Mouse (Mus musculus): ENCODE measurements around the gene Glod4. TPM values are rescaled to one million over a fixed set of nuclear protein-coding genes. Genes with fewer than 3 reads are reported as not detected.

Gene Glod4
- polyA plus RNA-seq, 1 experiment from 2014 or later = 138 TPM

DNA sequence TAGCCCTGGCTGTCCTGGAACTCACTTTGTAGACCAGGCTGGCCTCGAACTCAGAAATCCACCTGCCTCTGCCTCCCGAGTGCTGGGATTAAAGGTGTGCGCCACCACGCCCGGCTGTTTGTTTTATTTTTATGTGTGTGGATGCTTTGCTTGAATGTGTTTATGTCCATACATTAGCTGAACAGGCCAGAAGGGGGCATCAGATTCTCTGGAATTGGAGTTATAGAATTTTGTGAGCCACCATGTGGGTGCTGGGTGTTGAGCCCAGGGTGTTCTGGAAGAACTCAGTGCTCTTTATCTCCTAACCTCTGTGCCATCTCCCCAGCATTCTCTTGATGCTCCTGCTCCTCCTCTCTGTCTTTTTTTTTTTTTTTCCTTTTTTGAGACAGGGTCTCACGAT lies 56.6 kb downstream of the Glod4 start:
- H3K27me3 ChIP-seq = no peaks in the 10 kb centered on the region

GRCm38 (mm10) chr11:76183745-76184144 lies 59.8 kb downstream of the Glod4 start:
- WGBS = 77% methylated on average over 4 of the region's 4 CpGs
- Histone ChIP-seq H3K27me3 (no peaks in the 10 kb centered on the region), H3K9me3 (no peaks in the 10 kb centered on the region), H3K4me3 (no peak overlapping the region), H3K9ac (no peak overlapping the region), H3K36me3 (no peaks in the 10 kb centered on the region), H3K27ac (no peak overlapping the region; the same call in 1 of the 2 replicates), H3K4me2 (no peak overlapping the region), H3K4me1 (peaks cover 6% of the 10 kb centered on the region)
- ATAC-seq (ENCODE audit: borderline replicate concordance, extremely low read depth, low FRiP score, low TSS enrichment) = no peak

More for the DNA sequence above, 56.6 kb downstream of the Glod4 start:
- Histone ChIP-seq H3K4me1 (no peaks in the 10 kb centered on the region), H3K4me3 (no peak overlapping the region), H3K36me3 (no peaks in the 10 kb centered on the region), H3K9me3 (no peaks in the 10 kb centered on the region), H3K4me2 (no peak overlapping the region), H3K9ac (no peak overlapping the region), H3K27ac (no peak overlapping the region)
- ATAC-seq (ENCODE audit: borderline replicate concordance, extremely low read depth, low FRiP score, low TSS enrichment) = no peak
- 77% methylated on average over 6 of the region's 6 CpGs for WGBS

GRCm38 (mm10) chr11:76180146-76180540 lies 63.4 kb downstream of the Glod4 start:
- peak overlapping the region; percentile 71; the same call in 1 of the 2 replicates for H3K27ac ChIP-seq
- H3K4me1 ChIP-seq = peaks cover 13% of the 10 kb centered on the region

GRCm38 (mm10) chr11:76179495-76180145 lies 63.9 kb downstream of the Glod4 start, which contains the start of the genes Vps53 and Fam57a:
Gene Vps53, minus strand, starts transcription at chr11:76179647.
Gene Fam57a, plus strand, starts transcription at chr11:76179671.
- Histone ChIP-seq H3K27me3 (no peaks in the 10 kb centered on the region), H3K9ac (peak within 1 kb of the TSS; percentile 77), H3K4me1 (peaks cover 13% of the 10 kb centered on the region), H3K9me3 (no peaks in the 10 kb centered on the region), H3K27ac (peak within 1 kb of the TSS; percentile 71), H3K36me3 (no peaks in the 10 kb centered on the region), H3K4me2 (peak within 1 kb of the TSS; percentile 96), H3K4me3 (peak within 1 kb of the TSS; percentile 94)
- under 1% methylated on average over 37 of the region's 37 CpGs for WGBS
- ATAC-seq (ENCODE audit: borderline replicate concordance, extremely low read depth, low FRiP score, low TSS enrichment) = peak; percentile 87

More at GRCm38 (mm10) chr11:76180146-76180540, 63.4 kb downstream of the Glod4 start:
- no peaks in the 10 kb centered on the region for H3K36me3 ChIP-seq
- H3K27me3 ChIP-seq = no peaks in the 10 kb centered on the region
- no peaks in the 10 kb centered on the region for H3K9me3 ChIP-seq
- H3K4me3 ChIP-seq = peak overlapping the region; percentile 94
- H3K4me2 ChIP-seq = peak overlapping the region; percentile 96
- ATAC-seq (ENCODE audit: borderline replicate concordance, extremely low read depth, low FRiP score, low TSS enrichment) = no peak; the same call in 1 of the 2 replicates
- WGBS = 13% methylated on average over 7 of the region's 7 CpGs
- H3K9ac ChIP-seq = peak overlapping the region; percentile 77

DNA sequence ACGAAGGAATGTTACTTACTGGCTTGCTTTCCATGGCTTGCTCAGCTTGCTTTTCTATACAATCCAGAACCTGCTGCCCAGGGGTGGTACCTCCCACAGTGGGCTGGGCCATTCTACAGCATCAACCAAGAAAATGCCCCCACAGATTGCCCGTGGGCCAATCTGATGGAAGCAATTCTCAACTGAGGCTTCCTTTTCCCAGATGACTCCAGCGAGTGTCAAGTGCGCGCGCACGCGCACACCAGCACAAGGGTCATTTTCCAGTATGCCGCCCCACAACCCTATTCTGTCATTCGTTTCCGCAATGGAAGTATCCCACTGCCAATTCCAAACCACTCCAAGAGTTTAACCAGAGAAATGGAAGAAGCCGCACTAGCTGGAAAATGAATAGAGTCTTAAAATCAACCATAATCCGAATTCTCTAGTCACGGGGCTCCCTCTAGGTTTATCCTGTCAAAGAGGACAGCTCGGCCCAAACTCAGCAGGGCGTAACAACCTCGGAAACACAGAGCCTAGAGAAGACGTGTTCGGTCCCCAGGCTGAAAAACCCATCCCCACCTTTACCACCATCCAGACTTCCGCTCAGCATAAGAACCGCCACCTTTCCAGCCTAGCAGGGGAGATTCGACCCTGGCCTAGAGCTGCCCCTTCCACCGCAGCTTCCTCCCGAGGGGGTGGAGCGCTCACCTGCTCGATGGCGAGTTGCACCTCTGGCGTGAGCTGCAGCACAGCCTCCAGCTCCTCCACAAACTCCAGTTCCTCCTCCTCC lies 64.6 kb downstream of the Glod4 start:
- H3K27ac ChIP-seq = peak overlapping the region; percentile 71
- no peaks in the 10 kb centered on the region for H3K27me3 ChIP-seq
- peak overlapping the region; percentile 94 for H3K4me3 ChIP-seq
- peak overlapping the region; percentile 96 for H3K4me2 ChIP-seq
- peak; percentile 73 for ATAC-seq (ENCODE audit: borderline replicate concordance, extremely low read depth, low FRiP score, low TSS enrichment)
- peaks cover 13% of the 10 kb centered on the region for H3K4me1 ChIP-seq
- no peaks in the 10 kb centered on the region for H3K9me3 ChIP-seq
- WGBS = 2% methylated on average over 28 of the region's 28 CpGs
- peak overlapping the region; percentile 77 for H3K9ac ChIP-seq
- peaks cover under 1% of the 10 kb centered on the region; the same call in 1 of the 2 replicates for H3K36me3 ChIP-seq

GRCm38 (mm10) chr11:76170207-76170606 lies 73.3 kb downstream of the Glod4 start:
- no peak for ATAC-seq (ENCODE audit: borderline replicate concordance, extremely low read depth, low FRiP score, low TSS enrichment)
- Histone ChIP-seq H3K9ac (no peak overlapping the region), H3K27me3 (no peaks in the 10 kb centered on the region), H3K27ac (no peak overlapping the region), H3K4me3 (no peak overlapping the region), H3K36me3 (peaks cover 10% of the 10 kb centered on the region), H3K9me3 (no peaks in the 10 kb centered on the region), H3K4me2 (no peak overlapping the region), H3K4me1 (peaks cover 9% of the 10 kb centered on the region; the same call in 1 of the 2 replicates)
- WGBS = 63% methylated on average over 5 of the region's 5 CpGs

DNA sequence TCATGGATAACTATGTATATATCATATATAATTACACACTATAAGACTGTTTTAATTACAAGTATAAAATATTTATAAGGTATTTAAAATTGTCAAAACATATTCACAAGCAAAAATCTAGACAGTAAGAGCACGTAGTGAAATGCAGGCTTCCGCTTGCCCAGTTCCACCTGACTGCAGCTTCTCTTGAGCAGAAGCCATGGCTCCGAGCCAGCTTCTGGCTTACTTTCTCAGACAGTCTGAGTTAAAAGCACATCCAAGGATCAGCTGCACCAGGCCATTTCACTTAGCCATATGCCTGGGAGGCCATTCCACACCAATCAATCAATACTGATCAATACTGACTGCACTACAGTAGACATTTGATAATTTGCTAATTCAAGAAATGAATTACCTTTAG lies 74.5 kb downstream of the Glod4 start:
- no peak overlapping the region for H3K9ac ChIP-seq
- H3K36me3 ChIP-seq = peaks cover 10% of the 10 kb centered on the region
- no peaks in the 10 kb centered on the region for H3K27me3 ChIP-seq
- H3K27ac ChIP-seq = no peak overlapping the region
- H3K9me3 ChIP-seq = no peaks in the 10 kb centered on the region
- WGBS = 81% methylated on average over 3 of the region's 3 CpGs
- no peak for ATAC-seq (ENCODE audit: borderline replicate concordance, extremely low read depth, low FRiP score, low TSS enrichment)
- H3K4me3 ChIP-seq = no peak overlapping the region
- peaks cover 9% of the 10 kb centered on the region; the same call in 1 of the 2 replicates for H3K4me1 ChIP-seq
- no peak overlapping the region for H3K4me2 ChIP-seq

- WGBS = 12% methylated on average over 5 of the region's 5 CpGs
- ATAC-seq (ENCODE audit: borderline replicate concordance, extremely low read depth, low FRiP score, low TSS enrichment) = peak; percentile 57; the same call in 1 of the 2 replicates
- Histone ChIP-seq H3K36me3 (peaks cover 8% of the 10 kb centered on the region), H3K27ac (no peak overlapping the region; the same call in 1 of the 2 replicates), H3K9ac (no peak overlapping the region), H3K4me2 (no peak overlapping the region), H3K4me3 (no peak overlapping the region), H3K4me1 (peaks cover 9% of the 10 kb centered on the region; the same call in 1 of the 2 replicates), H3K9me3 (no peaks in the 10 kb centered on the region), H3K27me3 (no peaks in the 10 kb centered on the region)
These were observed 76.3 kb downstream of the Glod4 start for GRCm38 (mm10) chr11:76167079-76167765.

DNA sequence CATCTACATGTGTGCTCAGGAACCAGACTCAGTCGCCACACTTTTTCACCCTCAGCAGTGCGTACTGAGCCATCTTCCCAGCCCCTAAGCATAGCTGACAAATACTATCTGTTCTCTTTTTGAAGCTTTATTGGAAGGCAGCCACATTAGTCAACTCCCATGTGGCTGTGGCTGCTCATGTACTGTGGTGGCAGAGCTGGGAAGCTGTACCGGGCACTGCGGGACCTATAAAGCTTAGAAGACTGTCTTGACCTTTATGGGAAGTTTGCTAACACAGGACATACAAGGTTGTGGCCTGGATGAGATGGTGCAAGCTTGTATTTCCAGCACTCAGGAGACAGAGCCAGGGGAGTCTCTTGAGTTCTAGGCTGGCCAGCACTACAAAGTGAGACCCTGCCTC lies 76.9 kb downstream of the Glod4 start:
- Histone ChIP-seq H3K9ac (no peak overlapping the region), H3K4me2 (no peak overlapping the region), H3K4me3 (no peak overlapping the region), H3K36me3 (0 out of 2 replicates have a peak, but pooled peaks cover 4% of the 10 kb centered on the region), H3K27ac (no peak overlapping the region; the same call in 1 of the 2 replicates), H3K9me3 (no peaks in the 10 kb centered on the region), H3K4me1 (peaks cover 9% of the 10 kb centered on the region; the same call in 1 of the 2 replicates), H3K27me3 (no peaks in the 10 kb centered on the region)
- WGBS = 86% methylated on average over 4 of the region's 4 CpGs
- peak; percentile 27; the same call in 1 of the 2 replicates for ATAC-seq (ENCODE audit: borderline replicate concordance, extremely low read depth, low FRiP score, low TSS enrichment)

- WGBS = 33% methylated on average over 6 of the region's 6 CpGs
- Histone ChIP-seq H3K36me3 (0 out of 2 replicates have a peak, but pooled peaks cover 6% of the 10 kb centered on the region), H3K9me3 (no peaks in the 10 kb centered on the region), H3K27me3 (no peaks in the 10 kb centered on the region), H3K4me1 (0 out of 2 replicates have a peak, but pooled peaks cover 3% of the 10 kb centered on the region), H3K9ac (no peak overlapping the region), H3K4me3 (no peak overlapping the region), H3K4me2 (no peak overlapping the region), H3K27ac (no peak overlapping the region)
- ATAC-seq (ENCODE audit: borderline replicate concordance, extremely low read depth, low FRiP score, low TSS enrichment) = no peak; the same call in 1 of the 2 replicates
These were observed 83.3 kb downstream of the Glod4 start for GRCm38 (mm10) chr11:76160251-76160650.

DNA sequence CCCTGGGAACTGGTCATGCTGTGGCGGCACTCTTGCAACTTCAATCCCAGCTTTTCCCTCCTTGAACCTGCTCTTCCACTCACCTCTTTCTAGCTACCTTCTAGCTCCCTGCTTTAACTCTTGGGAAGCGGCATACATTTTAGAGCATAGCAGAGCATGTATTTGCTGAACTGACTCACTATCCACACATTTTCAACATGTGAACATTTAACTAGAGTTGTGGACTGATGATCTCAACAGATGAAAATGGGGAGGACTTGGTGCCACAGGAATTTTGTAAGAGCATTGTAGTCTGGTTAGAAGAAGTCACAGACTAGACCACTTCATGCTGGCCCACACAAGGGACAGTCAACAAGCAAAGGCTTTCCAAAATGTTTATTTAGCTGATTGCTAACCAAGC lies 85.2 kb downstream of the Glod4 start:
- no peaks in the 10 kb centered on the region for H3K27me3 ChIP-seq
- 77% methylated on average over 2 of the region's 2 CpGs for WGBS
- no peak overlapping the region for H3K4me3 ChIP-seq
- no peak overlapping the region for H3K9ac ChIP-seq
- 0 out of 2 replicates have a peak, but pooled peaks cover 3% of the 10 kb centered on the region for H3K4me1 ChIP-seq
- ATAC-seq (ENCODE audit: borderline replicate concordance, extremely low read depth, low FRiP score, low TSS enrichment) = no peak
- no peak overlapping the region for H3K4me2 ChIP-seq
- no peak overlapping the region for H3K27ac ChIP-seq
- peaks cover 8% of the 10 kb centered on the region; the same call in 1 of the 2 replicates for H3K36me3 ChIP-seq
- no peaks in the 10 kb centered on the region for H3K9me3 ChIP-seq

Data from lung, embryonic 15.5 days (tissue).